ENCODE assay signal across 12 mouse cellular contexts in the genomic region with DNA sequence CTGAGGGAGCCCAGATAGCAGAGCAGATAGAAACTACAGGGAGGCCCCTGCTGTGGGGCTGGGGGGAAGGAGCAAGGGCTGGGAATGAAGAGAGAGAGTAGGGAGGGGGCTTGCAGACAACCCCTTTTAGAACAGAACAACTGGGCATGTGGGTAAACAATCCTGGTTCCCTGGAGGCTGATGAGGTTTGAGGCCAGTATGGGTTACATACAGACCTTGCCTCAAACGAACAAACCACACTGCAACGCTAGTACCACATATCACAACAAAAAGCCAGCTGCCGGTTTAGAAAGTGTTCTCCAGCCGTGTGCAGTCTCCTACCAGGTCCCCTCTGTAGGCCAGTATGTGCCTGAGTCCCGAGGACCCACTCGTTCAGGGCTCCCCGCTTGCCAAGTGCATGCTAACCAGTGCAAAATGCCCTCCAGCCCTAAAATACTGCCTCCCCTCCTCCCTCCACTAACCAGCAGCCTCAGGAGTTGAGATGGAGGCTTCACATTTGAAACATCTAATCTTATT. TPM values are rescaled to one million over a fixed set of nuclear protein-coding genes. Genes with fewer than 3 reads are reported as not detected.
DNase-seq lines count a peak whose midpoint lies in the region; ATAC-seq lines count a peak whose summit lies in the region.
"Had no signal": no experiment of that assay in that cellular context is flagged by ENCODE, and none has a peak within 500 bp of the region (broad histone marks: within the 10 kb centered on the region; RNA-seq: fewer than 3 reads in every experiment).

No protein-coding gene starts in this region.

- DNase-seq in heart, adult 8-10 months (ENCODE audit: low spot score), result no peak
- no peak for DNase-seq in liver
- no peak for DNase-seq in left cerebral cortex, adult 11 months (ENCODE audit: low spot score)
- DNase-seq in adrenal gland, adult 8-10 months, result no peak
- DNase-seq: adrenal gland, adult 2 months; cerebellum, adult 11 months; embryo, embryonic 11 days had no signal

- H3K27ac ChIP-seq in heart, embryonic 12.5 days (ENCODE audit: poor library complexity, severe bottlenecking), result peak overlapping the region; percentile 39; the same call in 1 of the 2 replicates
- H3K27ac ChIP-seq in liver, embryonic 12.5 days, result peak overlapping the region; percentile 2; the same call in 1 of the 2 replicates
- peak overlapping the region; percentile 82 for H3K27ac ChIP-seq in embryonic facial prominence, embryonic 13.5 days
- peak overlapping the region; percentile 64; the same call in 1 of the 2 replicates for H3K27ac ChIP-seq in limb, embryonic 12.5 days
- H3K27ac ChIP-seq: liver, embryonic 14.5 days had no signal

- WGBS in heart, embryonic 12.5 days, result 35% methylated on average over 7 of the region's 7 CpGs
- WGBS in liver, embryonic 12.5 days (ENCODE audit: insufficient replicate concordance), result 57% methylated on average over 7 of the region's 7 CpGs
- WGBS in embryonic facial prominence, embryonic 13.5 days, result 15% methylated on average over 7 of the region's 7 CpGs
- 28% methylated on average over 7 of the region's 7 CpGs for WGBS in limb, embryonic 12.5 days

- H3K9me3 ChIP-seq in heart, embryonic 12.5 days (replicated peaks), result no peaks in the 10 kb centered on the region
- H3K9me3 ChIP-seq in liver, embryonic 12.5 days (replicated peaks), result no peaks in the 10 kb centered on the region
- no peaks in the 10 kb centered on the region for H3K9me3 ChIP-seq in embryonic facial prominence, embryonic 13.5 days
- H3K9me3 ChIP-seq in limb, embryonic 12.5 days, result 0 out of 2 replicates have a peak, but pooled peaks cover 4% of the 10 kb centered on the region

- peak overlapping the region; percentile 47 for H3K9ac ChIP-seq in heart, embryonic 12.5 days
- H3K9ac ChIP-seq in liver, embryonic 12.5 days, result no peak overlapping the region
- H3K9ac ChIP-seq in embryonic facial prominence, embryonic 13.5 days, result no peak overlapping the region
- H3K9ac ChIP-seq in limb, embryonic 12.5 days (replicated peaks), result peak overlapping the region; percentile 27
- H3K9ac ChIP-seq: liver, embryonic 14.5 days had no signal

- no peaks in the 10 kb centered on the region for H3K27me3 ChIP-seq in heart, embryonic 12.5 days (replicated peaks)
- no peaks in the 10 kb centered on the region for H3K27me3 ChIP-seq in liver, embryonic 12.5 days (replicated peaks)
- no peaks in the 10 kb centered on the region for H3K27me3 ChIP-seq in embryonic facial prominence, embryonic 13.5 days
- no peaks in the 10 kb centered on the region for H3K27me3 ChIP-seq in limb, embryonic 12.5 days

- no peak overlapping the region for H3K4me2 ChIP-seq in heart, embryonic 12.5 days
- H3K4me2 ChIP-seq in liver, embryonic 12.5 days, result no peak overlapping the region
- H3K4me2 ChIP-seq in embryonic facial prominence, embryonic 13.5 days, result peak overlapping the region; percentile 33
- peak overlapping the region; percentile 18; the same call in 1 of the 2 replicates for H3K4me2 ChIP-seq in limb, embryonic 12.5 days

- no peak for ATAC-seq in heart, embryonic 12.5 days (ENCODE audit: insufficient number of reproducible peaks, low FRiP score)
- no peak for ATAC-seq in liver, embryonic 12.5 days
- peak; percentile 61 for ATAC-seq in embryonic facial prominence, embryonic 13.5 days (ENCODE audit: insufficient number of reproducible peaks, insufficient read depth, low FRiP score, low TSS enrichment, low read depth)
- no peak for ATAC-seq in limb, embryonic 12.5 days (ENCODE audit: insufficient number of reproducible peaks, insufficient read depth, low FRiP score, low TSS enrichment, low read depth)

- peaks cover 59% of the 10 kb centered on the region for H3K4me1 ChIP-seq in heart, embryonic 12.5 days (replicated peaks)
- peaks cover 38% of the 10 kb centered on the region for H3K4me1 ChIP-seq in liver, embryonic 12.5 days
- peaks cover 55% of the 10 kb centered on the region for H3K4me1 ChIP-seq in embryonic facial prominence, embryonic 13.5 days
- peaks cover 38% of the 10 kb centered on the region for H3K4me1 ChIP-seq in limb, embryonic 12.5 days (replicated peaks)

- H3K36me3 ChIP-seq in heart, embryonic 12.5 days, result no peaks in the 10 kb centered on the region
- no peaks in the 10 kb centered on the region for H3K36me3 ChIP-seq in liver, embryonic 12.5 days
- H3K36me3 ChIP-seq in embryonic facial prominence, embryonic 13.5 days, result 0 out of 2 replicates have a peak, but pooled peaks cover 6% of the 10 kb centered on the region
- H3K36me3 ChIP-seq in limb, embryonic 12.5 days, result no peaks in the 10 kb centered on the region

- H3K4me3 ChIP-seq in heart, embryonic 12.5 days, result no peak overlapping the region
- H3K4me3 ChIP-seq in liver, embryonic 12.5 days, result no peak overlapping the region
- no peak overlapping the region for H3K4me3 ChIP-seq in embryonic facial prominence, embryonic 13.5 days
- H3K4me3 ChIP-seq in limb, embryonic 12.5 days (replicated peaks), result no peak overlapping the region

RNA-seq across cellular contexts. Expression of a gene that starts 32.6 kb away (rescaled TPM):
- 84.9 and 86.5 TPM in 2 replicates for polyA plus RNA-seq in heart, embryonic 12.5 days (2016; fragmentation: Nextera tagmentation; extraction: Ambion mirVana)
- 10 to 100 TPM; 26.6 to 33.0 (median 29.9) TPM for total RNA-seq in heart, adult 8-10 months (2022)
- 28.1 and 28.8 TPM in 2 replicates for polyA plus RNA-seq in liver, embryonic 12.5 days (2016; fragmentation: Nextera tagmentation; extraction: Ambion mirVana)
- 65.4 and 78.8 TPM in 2 replicates for polyA plus RNA-seq in embryonic facial prominence, embryonic 13.5 days (2015; fragmentation: Nextera tagmentation; extraction: Ambion mirVana)
- 71.9 and 75.5 TPM in 2 replicates for polyA plus RNA-seq in limb, embryonic 12.5 days (2016; fragmentation: Nextera tagmentation; extraction: Ambion mirVana)
- 100 to 1,000 TPM; 450 to 789 (median 577) TPM for total RNA-seq in adrenal gland, adult 8-10 months (2022)

Comparison
In these comparisons a context has a peak if more than half of its experiments do, and no peak if none do; other contexts are left out.
1. H3K27ac ChIP-seq: peak in every context shown above with its lines; median percentile 82 in embryonic facial prominence, embryonic 13.5 days; 64 in limb, embryonic 12.5 days; 39 in heart, embryonic 12.5 days; 2 in liver, embryonic 12.5 days.
2. H3K4me2 ChIP-seq: peak in embryonic facial prominence, embryonic 13.5 days (single experiment) and limb, embryonic 12.5 days (single experiment); none in heart, embryonic 12.5 days (single experiment) and liver, embryonic 12.5 days (single experiment).
3. H3K9ac ChIP-seq: peak in heart, embryonic 12.5 days (single experiment) and limb, embryonic 12.5 days (single experiment); none in liver, embryonic 12.5 days (single experiment) and embryonic facial prominence, embryonic 13.5 days (single experiment).